In genomic region chr19:14596941-14597916, GRCm38 (mm10) we compare ENCODE assay signal across 8 mouse cellular contexts. TPM values are rescaled to one million over a fixed set of nuclear protein-coding genes. Genes with fewer than 3 reads are reported as not detected.
DNase-seq lines count a peak whose midpoint lies in the region; ATAC-seq and TF ChIP-seq lines count a peak whose summit lies in the region.

No protein-coding gene starts in this region.

- peak overlapping the region; percentile 98 for H3K4me3 ChIP-seq in brown adipose tissue, adult 24 weeks (ENCODE audit: insufficient read depth, low read depth, low read length)
- H3K4me3 ChIP-seq in forebrain, embryonic 11.5 days (ENCODE audit: low read depth, low read length), result peak overlapping the region; percentile 89
- peak overlapping the region; percentile 79 for H3K4me3 ChIP-seq in layer of hippocampus, adult 2 months
- H3K4me3 ChIP-seq in lung, embryonic 16.5 days (ENCODE audit: low read length), result peak overlapping the region; percentile 90

- ATAC-seq in forebrain, embryonic 11.5 days (replicated peaks; ENCODE audit: low FRiP score), result 0 out of 2 replicates have a peak, but pooled peaks have one; percentile 1
- ATAC-seq in lung, embryonic 16.5 days (ENCODE audit: low read depth), result 0 out of 2 replicates have a peak, but pooled peaks have one; percentile 0

- under 1% methylated on average over 118 of the region's 120 CpGs for WGBS in forebrain, embryonic 11.5 days
- WGBS in lung, embryonic 16.5 days, result under 1% methylated on average over 116 of the region's 120 CpGs

- TF ChIP-seq CTCF in layer of hippocampus, adult 2 months (conservative IDR thresholded peaks at IDR 0.05), result no peak

- no peaks in the 10 kb centered on the region for H3K36me3 ChIP-seq in forebrain, embryonic 11.5 days (ENCODE audit: control insufficient read depth, insufficient read depth, low read length)
- H3K36me3 ChIP-seq in lung, embryonic 16.5 days (ENCODE audit: control insufficient read depth, insufficient read depth, low read length), result no peaks in the 10 kb centered on the region

- H3K27ac ChIP-seq in brown adipose tissue, adult 24 weeks (replicated peaks; ENCODE audit: low read depth, low read length), result peak overlapping the region; percentile 47
- H3K27ac ChIP-seq in forebrain, embryonic 11.5 days (ENCODE audit: low read depth, low read length), result peak overlapping the region; percentile 99
- H3K27ac ChIP-seq in layer of hippocampus, adult 2 months, result peak overlapping the region; percentile 97
- H3K27ac ChIP-seq in lung, embryonic 16.5 days (ENCODE audit: low read length), result peak overlapping the region; percentile 98

- peaks cover 3% of the 10 kb centered on the region; the same call in 1 of the 2 replicates for H3K4me1 ChIP-seq in brown adipose tissue, adult 24 weeks (ENCODE audit: control insufficient read depth, insufficient read depth, insufficient read length, low read length)
- H3K4me1 ChIP-seq in forebrain, embryonic 11.5 days (replicated peaks; ENCODE audit: control insufficient read depth, insufficient read depth, low read length), result peaks cover 11% of the 10 kb centered on the region
- H3K4me1 ChIP-seq in lung, embryonic 16.5 days (replicated peaks; ENCODE audit: control insufficient read depth, insufficient read depth, low read length), result peaks cover 15% of the 10 kb centered on the region

- peak overlapping the region; percentile 54 for H3K4me2 ChIP-seq in forebrain, embryonic 11.5 days (ENCODE audit: low read depth, low read length, severe bottlenecking)
- peak overlapping the region; percentile 63 for H3K4me2 ChIP-seq in lung, embryonic 16.5 days (ENCODE audit: low read depth, low read length)

- intact Hi-C loops in heart, postnatal 14 days (cut with DNase I), result loop anchor here (5.0 kb wide), 1 partner anchor 45 kb away; no protein-coding TSS in a partner anchor

- DNase-seq in ES-CJ7 (ENCODE audit: low read depth, low spot score), result peak; percentile 54
- DNase-seq in forebrain, embryonic 11.5 days (ENCODE audit: low spot score), result peak; percentile 82
- peak; percentile 61 to 71 for DNase-seq in heart, postnatal 14 days
- DNase-seq in layer of hippocampus, adult 2 months (ENCODE audit: low spot score in 2 of 2), result peak in 1 of 2 experiments; percentile 36
- DNase-seq in retina, embryonic 14.5 days (ENCODE audit: low spot score), result peak; percentile 77
- DNase-seq in thymus, postnatal 36 days, result peak; percentile 58 to 69

- no peaks in the 10 kb centered on the region for H3K27me3 ChIP-seq in forebrain, embryonic 11.5 days (ENCODE audit: control insufficient read depth, insufficient read depth, low read length)
- H3K27me3 ChIP-seq in lung, embryonic 16.5 days (ENCODE audit: control insufficient read depth, insufficient read depth, low read depth, low read length), result peaks cover 7% of the 10 kb centered on the region; the same call in 1 of the 2 replicates

- no peaks in the 10 kb centered on the region for H3K9me3 ChIP-seq in forebrain, embryonic 11.5 days (ENCODE audit: control insufficient read depth, low read length)
- H3K9me3 ChIP-seq in lung, embryonic 16.5 days (ENCODE audit: control insufficient read depth, low read length), result no peaks in the 10 kb centered on the region

- peak overlapping the region; percentile 87 for H3K9ac ChIP-seq in forebrain, embryonic 11.5 days (ENCODE audit: low read length)
- H3K9ac ChIP-seq in lung, embryonic 16.5 days (ENCODE audit: low read length), result peak overlapping the region; percentile 96

RNA-seq across cellular contexts. Expression of gene Tle4, which starts 0.6 kb away (rescaled TPM):
- 3.8 and 4.8 TPM in 2 replicates for polyA plus RNA-seq in brown adipose tissue, adult 24 weeks (2012; ENCODE audit: insufficient read depth, insufficient read length, missing spikeins)
- polyA plus RNA-seq in forebrain, embryonic 11.5 days (2014; fragmentation: Nextera tagmentation; extraction: Ambion mirVana), result 44.7 and 46.4 TPM in 2 replicates
- 10 to 100 TPM in 1 of 2 experiments, 1 to 10 TPM in 1; 9.8 to 11.8 TPM for total RNA-seq in heart, postnatal 14 days (2021)
- 10 to 100 TPM; 40.9 to 41.7 TPM for total RNA-seq in layer of hippocampus, adult 2 months (2021)
- polyA plus RNA-seq in lung, embryonic 16.5 days (2015; fragmentation: Nextera tagmentation; extraction: Ambion mirVana), result 12.0 and 12.3 TPM in 2 replicates

Comparison
In these comparisons a context has a peak if more than half of its experiments do, and no peak if none do; other contexts are left out.
1. H3K27ac ChIP-seq: peak in every context shown above with its lines; median percentile 99 in forebrain, embryonic 11.5 days; 98 in lung, embryonic 16.5 days; 97 in layer of hippocampus, adult 2 months; 47 in brown adipose tissue, adult 24 weeks.